Mouse (Mus musculus): ENCODE results near the gene Lrg1. TPM values are rescaled to one million over a fixed set of nuclear protein-coding genes. Genes with fewer than 3 reads are reported as not detected.

Gene Lrg1
- polyA plus RNA-seq, 1 experiment: 56.0 TPM

DNA sequence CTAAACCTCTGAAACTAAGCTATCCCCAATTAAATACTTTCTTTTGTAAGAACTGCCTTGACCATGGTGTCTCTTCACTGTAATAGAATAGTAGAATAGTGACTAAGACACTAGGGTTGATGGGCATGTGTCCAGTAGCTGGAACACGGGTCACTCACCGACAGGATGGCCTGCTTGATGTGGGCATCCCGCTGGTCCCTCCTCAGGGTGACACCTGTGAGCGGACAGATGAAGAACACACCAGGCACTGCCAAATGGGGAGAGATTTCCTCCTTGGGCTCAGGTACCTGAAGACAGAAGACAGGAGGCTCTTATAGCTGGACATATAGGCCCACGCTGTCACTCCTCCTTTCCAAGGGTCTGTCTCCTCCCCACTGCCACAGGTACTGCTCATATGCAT, 49.6 kb downstream of the Lrg1 start:
- peaks cover 41% of the 10 kb centered on the region for H3K36me3 ChIP-seq (ENCODE audit: control insufficient read depth, insufficient read depth, low read length)
- no peak overlapping the region for H3K4me3 ChIP-seq (ENCODE audit: extremely low read depth, insufficient read depth, insufficient read length)
- DNase-seq (ENCODE audit: low read depth in 1 of 2, low spot score in 2 of 2): no peak
- TF ChIP-seq POLR2A (IDR thresholded peaks at IDR 0.05; ENCODE audit: low read depth, low read length) (no peak), CTCF (IDR thresholded peaks at IDR 0.05; ENCODE audit: extremely low read depth, insufficient read depth, insufficient read length, insufficient replicate concordance) (no peak)
- no peaks in the 10 kb centered on the region for H3K27me3 ChIP-seq (ENCODE audit: control insufficient read depth, insufficient read depth, low read length)
- H3K27ac ChIP-seq (ENCODE audit: insufficient read depth, low read length): no peak overlapping the region
- WGBS: 94% methylated on average over 5 of the region's 5 CpGs
- H3K4me1 ChIP-seq (ENCODE audit: control insufficient read depth, insufficient read depth, insufficient read length): peaks cover 4% of the 10 kb centered on the region

DNA sequence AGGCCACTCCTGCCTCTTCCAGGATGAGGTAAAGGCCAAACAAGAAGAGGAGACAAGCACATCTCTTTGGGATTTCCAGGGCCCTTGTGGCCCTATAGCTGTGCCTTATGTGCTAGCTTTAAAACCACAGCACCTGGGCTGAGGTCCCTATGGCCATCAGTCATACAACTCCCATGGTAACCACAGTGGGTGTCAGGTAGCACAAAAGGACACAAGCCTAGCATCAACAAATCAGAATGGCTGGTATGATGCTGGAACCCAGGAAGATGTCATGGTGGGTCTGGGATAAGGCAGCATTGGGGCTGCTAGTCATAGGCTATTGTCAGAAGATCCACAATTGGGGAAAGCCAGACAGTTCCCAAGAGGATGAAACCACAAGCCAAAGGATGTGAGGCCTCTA, 50.7 kb downstream of the Lrg1 start:
- no peak for DNase-seq (ENCODE audit: low read depth in 1 of 2, low spot score in 2 of 2)
- TF ChIP-seq CTCF (IDR thresholded peaks at IDR 0.05; ENCODE audit: extremely low read depth, insufficient read depth, insufficient read length, insufficient replicate concordance) (no peak), POLR2A (IDR thresholded peaks at IDR 0.05; ENCODE audit: low read depth, low read length) (no peak)
- H3K4me3 ChIP-seq (ENCODE audit: extremely low read depth, insufficient read depth, insufficient read length): no peak overlapping the region
- no peak overlapping the region for H3K27ac ChIP-seq (ENCODE audit: insufficient read depth, low read length)
- H3K36me3 ChIP-seq (ENCODE audit: control insufficient read depth, insufficient read depth, low read length): peaks cover 43% of the 10 kb centered on the region
- H3K4me1 ChIP-seq (ENCODE audit: control insufficient read depth, insufficient read depth, insufficient read length): peaks cover 4% of the 10 kb centered on the region
- no peaks in the 10 kb centered on the region for H3K27me3 ChIP-seq (ENCODE audit: control insufficient read depth, insufficient read depth, low read length)

Other genes with a start within 250 kb of the Lrg1 start
- 0.18 and 0.33 TPM in 2 replicates for gene Zfp119a, start 243.1 kb downstream of the Lrg1 start, polyA plus RNA-seq (2012; rRNA removed)
- 0.88 and 0.96 TPM in 2 replicates for gene Zfp959, start 229.9 kb downstream of the Lrg1 start, polyA plus RNA-seq (2012; rRNA removed)
- 0.25 and 0.27 TPM in 2 replicates for gene Zfp119b, start 172.5 kb downstream of the Lrg1 start, polyA plus RNA-seq (2012; rRNA removed)
- gene Ebi3, start 169.4 kb downstream of the Lrg1 start, polyA plus RNA-seq (2012; rRNA removed): 36.3 and 44.8 TPM in 2 replicates
- 8.2 and 10.5 TPM in 2 replicates for gene Yju2, start 162.9 kb downstream of the Lrg1 start, polyA plus RNA-seq (2012; rRNA removed)
- gene Shd, start 151.5 kb downstream of the Lrg1 start, polyA plus RNA-seq (2012; rRNA removed): 1.9 and 2.2 TPM in 2 replicates
- 0.06 and 0.07 TPM in 2 replicates for gene Fsd1, start 135.5 kb downstream of the Lrg1 start, polyA plus RNA-seq (2012; rRNA removed)
- 9.1 and 12.0 TPM in 2 replicates for gene Stap2, start 116.4 kb downstream of the Lrg1 start, polyA plus RNA-seq (2012; rRNA removed)
- 76.7 and 135 TPM in 2 replicates for gene Mpnd, start 116.3 kb downstream of the Lrg1 start, polyA plus RNA-seq (2012; rRNA removed)
- 72.3 and 80.8 TPM in 2 replicates for gene Sh3gl1, start 85.4 kb downstream of the Lrg1 start, polyA plus RNA-seq (2012; rRNA removed)
- gene Chaf1a, start 81.6 kb downstream of the Lrg1 start, polyA plus RNA-seq (2012; rRNA removed): 2.8 and 4.3 TPM in 2 replicates
- 45.3 and 56.4 TPM in 2 replicates for gene Ubxn6, start 47.0 kb downstream of the Lrg1 start, polyA plus RNA-seq (2012; rRNA removed)
- gene Hdgfl2, start 42.4 kb downstream of the Lrg1 start, polyA plus RNA-seq (2012; rRNA removed): 42.3 and 52.3 TPM in 2 replicates
- gene Plin4, start 12.2 kb downstream of the Lrg1 start, polyA plus RNA-seq (2012; rRNA removed): 2.3 and 3.0 TPM in 2 replicates
- gene Plin5, start 4.4 kb downstream of the Lrg1 start, polyA plus RNA-seq (2012; rRNA removed): 0.30 and 0.36 TPM in 2 replicates
- gene Sema6b, start 18.3 kb upstream of the Lrg1 start, polyA plus RNA-seq (2012; rRNA removed): 9.1 and 11.8 TPM in 2 replicates
- gene Tnfaip8l1, start 40.5 kb upstream of the Lrg1 start, polyA plus RNA-seq (2012; rRNA removed): 6.6 and 7.3 TPM in 2 replicates
- 27.5 and 36.4 TPM in 2 replicates for gene Mydgf, start 61.9 kb upstream of the Lrg1 start, polyA plus RNA-seq (2012; rRNA removed)
- 34.4 and 46.4 TPM in 2 replicates for gene Dpp9, start 96.9 kb upstream of the Lrg1 start, polyA plus RNA-seq (2012; rRNA removed)
- gene Fem1a, start 134.8 kb upstream of the Lrg1 start, polyA plus RNA-seq (2012; rRNA removed): 21.1 and 29.0 TPM in 2 replicates
- 20.5 and 21.6 TPM in 2 replicates for gene Ticam1, start 154.8 kb upstream of the Lrg1 start, polyA plus RNA-seq (2012; rRNA removed)
- 13.4 and 17.3 TPM in 2 replicates for gene Plin3, start 170.9 kb upstream of the Lrg1 start, polyA plus RNA-seq (2012; rRNA removed)
- 0.12 TPM in 1 of 2 replicates, not detected in the other for gene Arrdc5, start 178.3 kb upstream of the Lrg1 start, polyA plus RNA-seq (2012; rRNA removed)
- gene Uhrf1, start 181.3 kb upstream of the Lrg1 start, polyA plus RNA-seq (2012; rRNA removed): 16.5 and 23.9 TPM in 2 replicates
- 37.1 and 46.7 TPM in 2 replicates for gene Kdm4b, start 204.1 kb upstream of the Lrg1 start, polyA plus RNA-seq (2012; rRNA removed)